Mouse (Mus musculus): Measurements from ENCODE around the gene Msh2. TPM values are rescaled to one million over a fixed set of nuclear protein-coding genes. Genes with fewer than 3 reads are reported as not detected.
"Not testable (repeated sequence)": the region's sequence is repeated elsewhere in the genome, so short reads cannot be mapped to it uniquely, and the experiment has no call there.

The Msh2 gene
- 10 to 100 TPM; 13.1 to 16.2 (median 14.6) TPM for total RNA-seq (2022)

GRCm38 (mm10) chr17:87671890-87672660, at the start of gene Msh2:
Gene Msh2, plus strand, starts transcription at chr17:87672330.
- DNase-seq (ENCODE audit: low spot score) = peak; percentile 98

- DNase-seq (ENCODE audit: low spot score) = no peak
Measured at GRCm38 (mm10) chr17:87625510-87626086, 46.5 kb upstream of the Msh2 start.

DNA sequence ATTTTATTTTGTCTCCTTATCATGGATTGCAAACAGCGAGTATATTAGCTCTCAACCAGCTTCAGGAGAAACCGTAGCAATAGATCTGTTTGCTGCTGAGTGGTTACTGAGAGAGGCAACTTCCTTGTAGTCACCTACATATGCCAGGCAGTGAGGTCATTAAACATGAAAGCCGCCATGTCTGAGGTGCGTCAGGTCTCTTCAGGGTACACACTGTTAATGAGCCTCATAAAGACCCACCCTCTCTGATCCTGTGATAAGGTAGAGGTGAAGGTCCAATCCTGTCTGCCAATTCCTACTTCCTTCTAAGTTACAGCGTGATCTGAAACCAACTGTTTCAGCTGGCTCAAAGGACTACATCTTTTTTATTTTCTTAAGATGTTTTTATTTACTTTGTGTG, 44.0 kb upstream of the Msh2 start:
- DNase-seq (ENCODE audit: low spot score) = no peak

DNA sequence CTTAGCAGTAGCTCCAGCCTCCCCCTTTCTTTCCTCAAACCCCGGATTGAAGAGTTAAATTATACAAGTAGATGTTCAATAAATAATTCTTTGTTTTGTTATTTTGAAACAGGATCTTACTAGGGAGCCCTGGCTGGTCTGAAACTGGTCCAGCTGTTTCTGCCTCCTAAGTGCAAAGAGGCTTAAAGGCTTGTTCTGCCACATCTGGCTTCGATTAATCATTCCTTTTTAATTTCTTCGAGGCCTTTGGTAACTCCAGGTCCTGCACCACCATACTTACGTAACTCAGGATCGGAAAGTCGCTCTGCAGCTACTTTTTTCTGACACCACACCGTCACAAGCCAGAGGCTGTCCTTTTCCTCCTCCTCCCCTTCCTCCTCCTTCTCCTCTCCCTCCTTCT, 43.4 kb upstream of the Msh2 start:
- DNase-seq (ENCODE audit: low spot score) = no peak

GRCm38 (mm10) chr17:87637056-87637389, 35.1 kb upstream of the Msh2 start:
- DNase-seq (ENCODE audit: low spot score) = no peak

DNA sequence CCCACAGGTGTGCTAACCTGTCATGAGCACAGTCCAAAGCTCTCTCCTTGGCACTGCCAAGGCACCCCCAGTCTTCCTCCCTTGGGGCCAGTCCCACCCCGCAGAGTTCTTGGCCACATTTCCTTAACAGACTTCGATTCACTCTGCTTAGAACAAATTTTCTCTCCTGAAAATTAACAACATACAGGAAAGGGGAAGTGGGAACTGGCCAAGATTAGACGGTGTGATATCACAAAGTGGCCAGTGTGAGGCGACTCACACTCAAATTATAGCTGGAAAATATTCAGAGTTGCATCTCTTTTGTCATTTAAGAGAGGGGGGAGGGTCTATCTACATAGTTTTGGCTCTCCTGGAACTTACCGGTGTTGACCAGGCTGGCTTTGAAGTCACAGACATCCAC, 32.9 kb upstream of the Msh2 start:
- DNase-seq (ENCODE audit: low spot score) = no peak

DNA sequence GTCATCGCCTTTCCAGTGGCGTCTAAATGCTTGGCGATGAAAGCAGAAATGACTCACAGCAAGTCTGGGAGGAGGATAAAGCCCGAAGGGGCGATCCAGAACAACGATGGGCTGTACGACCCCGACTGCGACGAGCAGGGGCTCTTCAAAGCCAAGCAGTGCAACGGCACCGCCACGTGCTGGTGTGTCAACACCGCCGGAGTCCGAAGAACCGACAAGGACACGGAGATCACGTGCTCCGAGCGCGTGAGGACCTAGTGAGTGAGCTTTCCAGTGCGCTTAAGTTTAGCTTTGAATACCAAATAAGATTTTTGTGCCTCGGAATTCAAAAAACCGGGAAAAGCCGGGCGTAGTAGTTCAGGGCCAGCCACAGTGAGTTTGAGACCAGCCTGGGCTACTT, 31.9 kb upstream of the Msh2 start:
- DNase-seq (ENCODE audit: low spot score) = no peak

DNA sequence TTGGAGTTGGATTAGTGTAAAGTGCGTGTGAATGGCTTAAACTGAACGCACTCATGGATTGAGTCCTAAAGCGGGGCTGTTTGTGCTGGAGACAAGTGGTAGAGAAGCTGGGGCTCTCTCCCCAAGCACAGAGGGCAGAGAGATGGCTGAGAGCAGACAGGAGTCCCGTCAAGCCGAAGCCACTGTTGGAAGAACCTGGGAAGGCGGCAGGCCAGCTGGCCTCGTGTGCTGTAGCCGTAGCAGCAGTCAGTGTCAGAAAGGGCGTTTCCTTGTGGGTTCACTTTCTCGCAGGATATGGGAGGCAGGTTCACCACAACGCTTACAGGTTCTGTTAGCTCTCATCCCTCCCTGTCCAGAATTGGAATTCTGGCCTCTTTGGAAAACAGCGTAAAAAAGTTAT, 31.1 kb upstream of the Msh2 start:
- DNase-seq (ENCODE audit: low spot score) = no peak

DNA sequence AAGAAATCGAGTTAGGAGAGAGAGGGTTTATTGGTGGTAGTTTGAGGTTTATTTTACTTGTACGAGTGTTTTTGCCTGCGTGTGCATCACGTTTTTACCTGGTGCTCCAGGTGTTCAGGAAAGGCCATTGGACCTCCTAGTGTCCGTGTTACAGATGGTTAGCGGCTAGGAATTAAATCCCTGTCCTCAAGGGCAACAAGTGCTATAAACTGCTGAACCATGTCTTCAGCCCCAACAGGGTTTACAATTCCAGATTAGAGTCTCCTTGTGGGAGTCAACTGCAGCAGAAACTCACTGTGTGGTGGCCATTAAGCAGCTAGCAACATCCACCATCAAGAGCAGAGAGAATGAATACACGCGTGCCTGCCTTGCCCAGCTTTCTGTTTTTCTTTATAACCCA, 29.4 kb upstream of the Msh2 start:
- DNase-seq (ENCODE audit: low spot score) = no peak

GRCm38 (mm10) chr17:87655616-87656015, 16.5 kb upstream of the Msh2 start:
- not testable (repeated sequence) for DNase-seq (ENCODE audit: low spot score)

DNA sequence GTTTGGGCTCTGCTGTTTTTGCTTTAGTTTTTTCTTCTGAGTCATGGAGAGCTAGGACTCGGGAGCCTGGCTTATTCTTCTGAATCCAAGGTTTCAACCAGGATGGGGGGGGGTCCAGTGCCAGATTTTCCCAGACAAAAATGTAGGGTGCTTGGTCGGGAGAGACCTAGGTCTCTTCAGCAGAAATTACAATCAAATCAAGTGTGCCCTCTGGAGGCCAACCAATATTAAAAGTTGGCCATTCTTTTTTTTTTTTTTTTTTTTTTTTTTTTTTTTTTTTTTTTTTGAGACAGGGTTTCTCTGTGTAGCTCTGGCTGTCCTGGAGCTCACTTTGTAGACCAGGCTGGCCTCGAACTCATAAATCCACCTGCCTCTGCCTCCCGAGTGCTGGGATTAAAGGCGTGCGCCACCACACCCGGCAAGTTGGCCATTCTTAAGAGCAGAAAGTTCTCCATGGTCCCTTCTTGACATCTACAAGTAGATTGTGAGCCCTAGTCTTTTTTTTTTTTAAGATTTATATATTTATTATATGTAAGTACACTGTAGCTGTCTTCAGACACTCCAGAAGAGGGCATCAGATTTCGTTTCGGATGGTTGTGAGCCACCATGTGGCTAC, 10.1 kb upstream of the Msh2 start:
- DNase-seq (ENCODE audit: low spot score) = not testable (repeated sequence)

DNA sequence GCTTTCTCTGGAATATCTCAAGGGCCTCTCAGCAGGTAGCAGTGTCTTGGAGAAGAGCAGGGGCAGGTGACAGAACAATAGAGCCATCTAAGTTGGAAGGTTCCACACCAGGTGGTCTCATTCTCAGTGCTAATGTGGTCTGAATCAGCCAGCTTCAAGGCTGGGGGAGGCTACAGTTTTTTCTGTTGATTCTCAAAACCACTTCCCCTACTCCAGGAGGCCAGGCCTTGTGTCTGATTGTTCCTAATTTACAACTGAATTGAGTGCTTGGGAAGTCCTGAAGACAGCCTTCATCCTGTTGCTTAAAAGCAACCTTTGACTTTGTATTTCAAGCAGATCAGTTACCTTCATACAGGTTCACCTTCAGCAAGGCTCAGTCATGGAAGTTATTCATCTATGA, 7.9 kb upstream of the Msh2 start:
- no peak for DNase-seq (ENCODE audit: low spot score)

DNA sequence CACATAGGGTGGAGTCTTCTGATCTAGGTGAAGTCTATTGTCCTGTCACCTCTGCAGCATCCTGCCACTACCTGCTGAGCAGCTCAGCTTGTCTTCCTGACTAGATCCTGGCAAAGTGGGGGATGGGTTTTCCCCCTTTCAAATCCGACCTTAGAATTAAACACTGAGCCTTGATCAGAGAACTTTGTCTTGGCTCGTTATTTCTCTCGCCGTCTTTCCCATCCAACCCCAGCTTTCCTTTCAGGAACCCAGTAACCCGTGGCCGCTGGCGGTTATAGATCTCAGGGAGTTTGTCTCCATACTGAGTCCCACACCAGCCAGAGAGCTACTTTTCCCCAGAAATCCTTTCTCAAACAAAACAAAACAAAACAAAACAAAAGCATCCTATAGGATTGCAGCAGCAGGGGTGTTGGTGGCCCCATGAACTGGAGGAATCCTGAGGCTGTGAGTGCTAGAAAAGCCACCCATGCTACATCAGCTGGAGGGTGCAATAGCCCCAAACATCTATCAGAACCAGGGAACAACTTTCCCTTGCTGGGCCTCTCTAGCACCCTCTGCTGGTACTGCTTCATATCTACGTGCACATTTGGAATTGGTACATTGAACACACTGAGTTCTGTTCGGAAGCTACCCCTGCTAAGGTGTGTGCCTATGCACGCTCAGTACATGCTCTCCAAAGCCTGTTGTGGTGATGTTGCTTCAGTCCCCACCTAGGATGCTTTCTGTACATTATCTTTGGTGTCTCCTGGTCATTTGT, 6.9 kb upstream of the Msh2 start:
- DNase-seq (ENCODE audit: low spot score) = peak; percentile 57

DNA sequence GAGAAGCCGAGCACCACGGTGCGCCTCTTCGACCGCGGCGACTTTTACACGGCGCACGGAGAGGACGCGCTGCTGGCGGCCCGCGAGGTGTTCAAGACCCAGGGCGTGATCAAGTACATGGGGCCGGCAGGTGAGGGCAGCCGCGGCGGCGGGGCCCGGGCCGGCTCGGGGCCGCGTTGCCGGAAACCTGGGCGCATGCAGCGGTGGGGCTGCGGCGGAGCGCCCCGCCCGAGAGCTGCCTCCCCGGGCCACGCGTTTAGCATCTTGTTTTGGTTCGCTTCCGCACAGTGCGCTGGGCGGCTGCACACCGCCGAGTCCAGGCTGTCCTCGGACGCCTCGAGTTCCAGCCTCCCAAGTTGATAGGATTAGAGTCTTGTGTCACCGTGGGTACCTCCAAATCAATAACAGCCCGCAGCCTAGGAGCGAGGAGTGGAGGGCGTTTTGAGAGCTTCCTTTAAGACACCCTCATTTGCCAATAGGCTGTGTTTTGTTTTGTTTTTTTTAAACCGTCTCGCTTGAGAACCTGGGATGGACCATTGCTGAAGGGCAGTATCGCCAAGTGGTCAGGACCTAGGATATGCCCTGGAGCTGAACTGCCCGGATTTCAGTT, 652 bp downstream of the Msh2 start:
- peak; percentile 29 for DNase-seq (ENCODE audit: low spot score)

GRCm38 (mm10) chr17:87676916-87677474, 4.9 kb downstream of the Msh2 start:
- not testable (repeated sequence) for DNase-seq (ENCODE audit: low spot score)

GRCm38 (mm10) chr17:87677656-87678055, 5.5 kb downstream of the Msh2 start:
- DNase-seq (ENCODE audit: low spot score) = no peak

GRCm38 (mm10) chr17:87689217-87689616, 17.1 kb downstream of the Msh2 start:
- DNase-seq (ENCODE audit: low spot score) = no peak

DNA sequence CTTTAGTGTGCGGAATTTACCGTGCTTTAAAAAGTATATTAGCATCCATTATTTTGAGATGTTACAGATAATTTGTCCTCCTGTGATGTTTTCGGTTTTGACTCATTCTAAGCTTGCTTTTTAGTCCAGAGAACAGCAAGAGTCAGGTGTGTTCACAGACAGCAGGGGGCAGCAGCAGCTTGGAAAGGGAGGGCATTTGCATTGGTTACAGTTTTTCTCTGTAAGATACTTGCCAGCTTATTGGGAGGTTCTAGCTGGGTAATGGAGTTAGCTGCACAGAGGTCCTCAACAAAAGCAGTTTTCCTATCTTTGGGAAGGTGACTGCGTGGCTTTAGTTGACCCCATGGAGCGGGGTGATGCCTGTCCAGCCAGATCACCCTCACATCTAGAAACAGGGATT, 19.8 kb downstream of the Msh2 start:
- peak; percentile 31 for DNase-seq (ENCODE audit: low spot score)

DNA sequence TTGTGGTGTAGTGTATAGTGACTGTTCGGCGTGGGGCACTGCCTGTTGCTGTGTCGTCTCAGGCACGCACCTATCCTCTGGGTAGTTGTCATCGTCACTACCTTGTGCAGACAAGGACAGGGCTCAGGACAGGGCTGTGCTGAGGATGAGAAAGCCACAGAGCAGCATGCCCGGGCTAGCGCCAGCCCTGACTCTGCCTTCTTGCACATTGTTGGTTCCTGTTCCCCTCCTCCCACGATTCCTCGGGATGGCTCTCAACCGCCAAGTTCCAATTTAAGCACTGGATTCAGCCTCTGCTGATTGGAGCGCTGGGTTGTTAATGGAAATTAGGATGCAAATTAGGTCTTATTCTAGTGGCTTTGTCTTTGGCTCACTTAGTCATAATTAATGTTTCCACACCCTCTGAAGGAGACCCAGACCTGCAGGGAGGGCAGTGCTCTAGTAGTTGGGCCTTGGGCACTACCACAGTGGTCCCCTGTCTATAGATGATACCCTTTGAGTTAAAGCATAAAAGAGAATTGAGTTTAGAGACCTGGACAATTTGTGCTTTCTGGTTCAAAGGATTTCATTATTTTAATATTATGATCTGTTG, 23.8 kb downstream of the Msh2 start:
- no peak for DNase-seq (ENCODE audit: low spot score)

- no peak for DNase-seq (ENCODE audit: low spot score)
Measured at GRCm38 (mm10) chr17:87696814-87697213, 24.7 kb downstream of the Msh2 start.
